Mouse (Mus musculus): ENCODE measurements around the gene Psme2.

Psme2 gene

DNA sequence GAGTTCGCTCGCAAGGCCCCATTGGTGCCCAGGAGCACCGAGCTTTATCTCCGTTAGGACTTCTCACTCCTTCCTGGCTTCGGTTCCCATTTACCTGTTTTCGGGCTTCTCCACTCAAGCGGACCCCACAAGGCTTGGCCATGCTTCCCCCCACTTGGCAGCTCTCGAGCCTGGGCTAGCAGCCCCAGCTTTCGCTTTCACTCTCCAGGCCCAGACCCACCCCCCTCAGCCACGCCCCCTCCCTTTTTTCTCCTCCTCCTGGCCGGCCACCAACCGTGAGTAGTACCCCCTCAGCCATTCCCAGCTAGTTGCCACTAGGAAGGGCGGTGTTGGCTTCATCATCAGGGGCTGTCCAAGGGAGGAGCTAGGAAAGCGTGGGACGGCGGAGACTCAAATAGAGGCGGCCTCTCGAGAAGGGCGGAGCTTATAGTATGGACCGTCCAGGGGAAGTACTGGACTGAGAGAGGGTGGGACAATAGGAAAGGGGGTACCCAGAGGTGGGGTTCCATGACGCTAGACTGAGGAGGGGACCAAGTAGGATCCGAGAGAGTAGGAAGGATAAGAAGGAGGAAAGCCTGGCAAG is at the start of gene Psme2:
Gene Psme2 (minus strand): TSS at position 366 of the 583 bp plus-strand sequence.
- peak; percentile 98 for DNase-seq (ENCODE audit: low spot score)

DNA sequence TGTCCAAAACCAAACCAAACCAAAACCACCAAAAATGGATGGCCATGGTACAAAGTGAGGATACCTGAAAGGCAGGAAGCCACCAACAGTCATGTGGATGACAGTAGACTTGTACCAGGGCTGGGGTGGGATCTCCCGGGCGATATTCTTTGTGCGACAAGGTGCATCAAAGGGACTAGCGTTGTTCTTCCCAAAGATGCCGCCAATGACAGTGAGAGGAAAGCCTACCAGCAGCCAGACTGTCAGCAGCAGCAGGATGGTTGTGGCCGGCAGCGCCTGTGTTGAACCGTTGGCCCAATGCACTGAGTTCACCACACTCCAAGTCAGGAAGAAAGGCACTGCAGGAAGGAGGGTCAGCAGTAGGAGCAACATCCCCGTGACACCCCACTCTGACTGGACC is 46.9 kb upstream of the Psme2 start, which contains the start of gene Gm49378:
Gene Gm49378 (minus strand): TSS at position 101 of the 400 bp plus-strand sequence.
- no peak for DNase-seq (ENCODE audit: low spot score)

DNA sequence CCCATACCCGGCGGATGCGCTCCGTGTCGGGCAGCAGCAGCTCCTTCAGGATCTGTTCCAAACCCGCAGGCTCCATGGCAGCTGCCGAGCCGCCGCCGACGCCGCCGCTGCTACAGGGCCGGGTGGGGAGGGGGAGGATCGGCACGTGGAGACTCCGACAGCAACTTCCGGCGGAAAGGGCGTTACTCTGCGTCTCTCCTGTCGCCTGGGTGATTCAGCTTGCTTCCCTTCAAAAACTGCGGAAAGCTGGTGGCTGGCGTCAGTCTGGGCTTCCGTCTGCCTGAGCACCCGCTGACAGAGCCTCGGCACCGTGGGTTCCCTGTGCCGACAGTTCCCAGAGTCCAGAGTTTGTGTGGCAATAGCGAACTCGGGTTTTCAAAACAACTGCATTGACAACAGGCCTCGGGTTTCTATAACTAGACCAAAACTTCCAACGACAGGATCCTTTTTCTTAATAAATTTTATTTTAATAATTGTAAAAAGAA is 44.7 kb upstream of the Psme2 start, which contains the start of gene Ipo4:
Gene Ipo4 (minus strand): TSS at position 435 of the 485 bp plus-strand sequence.
- DNase-seq (ENCODE audit: low spot score) = peak; percentile 91

DNA sequence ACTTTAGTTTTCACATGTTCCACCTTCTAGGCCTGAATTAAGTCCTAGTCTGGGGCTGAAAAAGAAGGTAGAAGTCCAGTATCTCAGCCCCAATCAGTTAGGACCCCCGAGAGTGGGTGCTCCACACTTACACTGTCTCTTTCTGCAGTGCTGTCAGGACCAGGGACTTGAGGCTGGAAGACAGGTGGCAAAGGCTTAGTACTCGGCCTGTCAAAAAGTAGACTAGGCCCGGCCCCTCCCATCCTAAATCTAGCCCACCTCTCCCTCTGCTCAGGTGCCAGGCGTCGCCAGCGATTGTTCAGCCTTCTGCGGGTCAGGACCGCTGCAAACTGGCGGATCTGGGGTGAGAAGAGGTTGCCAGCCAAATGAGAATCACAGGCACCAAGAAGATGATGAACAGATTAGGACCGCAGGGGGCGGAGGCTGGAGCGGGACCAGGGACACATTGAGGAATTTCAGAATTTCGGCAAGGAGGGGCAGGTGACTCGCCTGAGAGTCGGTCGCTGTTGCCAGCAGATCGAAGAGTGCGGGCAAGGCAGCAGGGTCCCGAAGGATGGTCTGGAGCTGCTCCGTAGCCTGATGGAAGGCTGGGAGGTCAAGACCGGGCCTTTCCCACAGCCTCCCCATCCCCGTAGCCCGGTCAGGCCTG is 44.1 kb upstream of the Psme2 start:
- DNase-seq (ENCODE audit: low spot score) = no peak

DNA sequence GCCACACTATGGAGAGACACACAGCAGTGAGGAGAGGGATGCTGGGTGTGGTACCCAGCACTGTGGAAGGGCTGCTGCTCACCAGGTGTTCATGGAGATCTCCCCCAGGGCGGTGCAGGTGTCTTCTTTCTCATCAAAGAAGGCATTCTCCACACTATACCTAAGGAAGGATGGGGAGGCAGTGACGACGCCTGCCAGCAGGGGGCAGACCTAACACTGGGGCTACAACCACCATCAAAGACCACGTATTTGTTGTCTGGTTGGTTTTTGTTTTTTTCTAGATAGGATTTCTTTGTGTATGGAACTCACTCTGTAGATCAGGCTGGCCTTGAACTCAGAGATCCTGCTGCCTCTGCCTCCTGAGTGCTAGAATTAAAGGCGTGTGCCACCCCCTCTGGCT is 38.4 kb upstream of the Psme2 start:
- DNase-seq (ENCODE audit: low spot score) = peak; percentile 51

DNA sequence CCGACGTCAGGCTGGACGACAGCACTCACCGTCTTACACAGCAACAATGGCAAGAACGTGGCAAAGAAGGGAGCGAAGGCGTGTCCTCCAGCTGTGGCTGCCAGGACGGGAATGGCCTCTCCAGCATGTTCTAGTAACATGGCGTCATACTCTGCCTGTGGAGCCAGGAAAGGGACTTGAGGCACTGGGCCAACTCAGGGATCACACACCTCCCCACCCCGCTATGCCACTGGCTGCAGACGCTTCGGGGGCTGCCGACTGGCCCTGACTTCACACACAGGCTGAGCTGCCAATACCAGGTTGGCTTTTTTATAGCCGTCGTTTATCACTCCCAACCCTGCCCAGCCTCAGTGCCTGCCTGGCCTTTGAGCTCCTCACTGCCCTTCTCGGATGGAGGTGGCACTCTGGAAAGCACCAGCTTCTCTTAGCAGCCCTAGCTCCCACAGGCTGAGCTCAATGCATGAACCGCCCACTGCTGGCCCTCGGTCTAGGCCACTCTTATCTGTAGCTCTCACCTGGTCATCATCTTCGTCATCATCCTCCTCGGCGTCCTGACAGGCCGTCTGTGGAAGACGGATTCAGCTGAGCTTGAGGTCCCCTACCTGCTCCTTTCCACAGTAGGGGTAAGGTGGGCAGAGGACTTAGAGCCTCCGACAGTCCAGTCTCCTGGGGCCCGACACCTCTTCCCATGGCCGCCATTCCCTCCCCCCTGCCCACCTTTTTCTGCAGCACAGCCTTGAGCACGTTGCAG is 37.3 kb upstream of the Psme2 start:
- DNase-seq (ENCODE audit: low spot score) = no peak

DNA sequence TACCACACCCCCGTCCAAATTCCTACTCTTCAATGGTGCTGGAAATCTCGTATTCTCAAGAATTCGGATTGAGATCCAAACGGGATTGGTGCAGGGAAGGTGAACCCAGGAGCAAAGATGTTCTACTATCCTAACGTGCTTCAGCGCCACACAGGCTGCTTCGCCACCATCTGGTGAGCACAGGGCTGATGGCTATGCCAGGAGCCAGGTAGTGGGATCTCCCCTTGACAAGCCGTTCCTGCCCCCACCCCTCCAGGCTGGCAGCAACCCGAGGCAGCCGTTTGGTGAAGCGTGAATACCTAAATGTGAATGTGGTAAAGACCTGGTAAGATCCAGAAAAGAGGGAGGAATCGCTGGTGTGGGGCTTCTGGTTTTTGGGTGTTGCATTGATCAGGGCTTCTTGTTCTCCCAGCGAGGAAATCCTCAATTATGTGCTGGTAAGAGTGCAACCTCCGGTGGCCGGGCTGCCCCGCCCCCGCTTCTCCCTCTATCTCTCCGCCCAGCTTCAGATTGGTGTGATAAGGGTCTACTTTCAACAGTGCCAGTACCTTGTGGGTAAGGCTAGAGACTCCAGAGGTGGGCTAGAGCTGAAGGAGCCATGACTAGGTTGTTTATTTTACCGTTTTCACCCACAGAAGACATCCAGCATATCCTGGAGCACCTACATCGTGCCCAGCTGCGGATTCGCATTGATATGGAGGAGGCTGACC is 27.7 kb upstream of the Psme2 start:
- DNase-seq (ENCODE audit: low spot score) = no peak

DNA sequence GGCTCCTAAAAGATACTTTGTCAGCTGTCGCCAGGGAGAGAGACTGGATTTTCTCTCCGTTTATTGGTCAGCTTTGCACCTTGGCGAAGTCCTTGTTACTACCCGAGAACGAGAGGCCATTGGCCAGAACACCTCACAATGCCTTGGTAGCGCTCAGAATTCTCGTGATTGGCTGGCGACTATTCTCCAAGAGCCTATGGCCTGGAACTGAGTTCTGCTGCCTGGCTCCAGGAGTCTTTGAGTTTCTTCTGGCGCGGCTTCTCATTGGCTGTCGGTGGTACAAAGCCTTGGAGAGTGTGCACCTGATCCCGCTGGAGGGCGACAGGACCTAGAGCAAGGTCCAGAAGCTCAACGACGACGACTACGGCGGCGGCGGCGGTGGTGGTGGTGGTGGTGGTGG is 26.9 kb upstream of the Psme2 start, which contains the start of gene Rec8:
Gene Rec8 (plus strand): TSS at position 216 of the 400 bp plus-strand sequence.
- peak; percentile 47 for DNase-seq (ENCODE audit: low spot score)

DNA sequence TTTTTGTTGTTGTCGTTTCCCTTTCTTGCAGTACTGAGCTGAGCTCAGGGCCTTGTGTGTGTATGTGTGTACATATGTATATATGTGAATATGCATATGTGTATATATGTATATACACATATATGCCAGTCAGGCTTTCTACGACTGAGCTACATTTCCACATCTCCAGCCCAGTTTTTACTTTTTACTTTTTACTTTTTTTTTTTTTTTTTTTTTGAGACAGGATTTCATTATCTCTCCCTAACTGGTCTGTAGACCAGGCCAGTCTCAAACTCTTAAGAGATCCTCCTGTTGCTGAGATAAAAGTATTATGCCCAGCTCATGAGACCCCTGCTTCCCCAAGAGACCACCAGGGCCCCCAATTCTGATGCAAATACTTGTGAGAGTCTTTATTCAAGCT is 25.9 kb upstream of the Psme2 start:
- DNase-seq (ENCODE audit: low spot score) = no peak

DNA sequence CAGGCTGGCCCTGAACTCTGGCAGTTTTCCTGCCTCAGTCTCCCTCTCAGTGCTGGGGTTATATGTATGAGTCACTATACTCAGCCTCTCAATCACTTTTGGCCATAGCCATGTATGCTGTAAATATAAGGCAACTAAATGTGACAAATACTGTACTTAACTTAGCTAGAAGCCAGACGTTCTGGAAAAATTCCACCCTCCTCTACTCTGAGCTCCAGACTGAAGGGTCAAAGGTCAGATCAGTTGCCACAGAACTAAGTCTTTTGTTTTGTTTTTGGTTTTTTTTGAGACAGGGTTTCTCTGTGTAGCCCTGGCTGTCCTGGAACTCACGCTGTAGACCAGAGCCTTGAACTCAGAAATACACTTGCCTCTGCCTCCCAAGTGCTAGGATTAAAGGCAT is 25.0 kb upstream of the Psme2 start:
- DNase-seq (ENCODE audit: low spot score) = no peak

DNA sequence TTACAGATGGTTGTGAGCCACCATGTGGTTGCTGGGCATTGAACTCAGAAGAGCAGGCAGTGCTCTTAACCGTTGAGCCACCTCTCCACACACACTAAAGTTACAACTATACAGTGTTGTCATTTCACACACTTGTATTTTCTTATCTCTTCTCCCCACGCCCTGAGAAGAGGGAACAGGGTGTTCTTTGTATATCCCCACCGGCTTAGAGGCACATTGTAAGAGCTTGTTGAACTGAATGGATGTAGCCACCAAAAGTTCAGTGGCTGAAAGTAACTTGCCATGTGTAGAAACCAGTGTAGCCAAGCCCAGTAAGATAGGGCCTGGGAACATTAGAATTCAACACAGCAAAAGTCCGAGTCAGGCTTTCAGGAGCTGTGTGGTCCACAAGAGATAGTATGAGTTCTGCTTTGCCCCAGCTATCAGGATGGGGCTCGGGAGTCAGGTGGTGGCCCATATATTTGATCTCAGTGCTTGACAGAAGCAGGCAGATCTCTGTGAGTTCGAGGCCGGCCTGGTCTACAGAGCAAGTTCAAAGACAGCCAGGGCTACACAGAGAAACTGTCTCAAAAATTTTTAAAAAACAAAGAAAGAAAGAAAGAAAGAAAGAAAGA is 23.8 kb upstream of the Psme2 start:
- no peak for DNase-seq (ENCODE audit: low spot score)

DNA sequence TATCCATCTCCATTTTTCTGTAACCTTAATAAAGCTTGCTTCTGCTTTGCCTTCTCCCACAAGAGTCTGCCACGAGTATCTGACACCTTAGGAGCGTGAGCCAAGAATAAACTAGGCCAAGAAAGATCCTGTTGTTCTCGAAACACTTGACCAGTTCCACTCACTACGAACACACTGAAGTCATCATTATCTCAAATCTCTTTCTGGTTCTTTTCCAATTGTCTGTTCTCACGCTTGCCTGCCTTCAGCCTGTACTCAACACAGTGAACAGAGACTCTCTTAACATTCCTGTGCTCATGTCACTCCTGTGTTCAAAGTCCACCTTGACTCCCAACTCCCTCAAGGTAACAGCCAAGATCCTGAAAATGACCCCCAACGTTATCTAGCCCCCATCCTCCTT is 22.4 kb upstream of the Psme2 start:
- DNase-seq (ENCODE audit: low spot score) = no peak

DNA sequence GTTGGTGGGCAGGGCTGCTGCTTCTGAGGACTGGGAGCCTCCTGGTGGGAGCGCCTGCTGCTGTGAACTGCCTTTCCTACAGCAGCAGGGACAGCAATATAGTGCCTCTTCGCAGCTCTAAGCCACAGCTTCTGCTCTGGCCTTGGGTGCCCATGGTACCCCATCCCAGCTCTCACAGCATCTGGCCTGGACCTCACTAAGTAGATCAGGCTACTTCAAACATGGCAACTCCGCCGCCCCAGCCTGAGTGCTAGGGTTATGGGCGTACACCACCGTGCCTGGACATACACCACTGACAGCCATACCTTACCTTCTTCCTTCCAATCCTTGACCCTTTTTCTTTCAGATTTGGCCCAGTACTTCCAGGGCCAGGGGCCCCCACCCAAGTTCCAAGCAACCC is 17.4 kb upstream of the Psme2 start:
- no peak for DNase-seq (ENCODE audit: low spot score)

DNA sequence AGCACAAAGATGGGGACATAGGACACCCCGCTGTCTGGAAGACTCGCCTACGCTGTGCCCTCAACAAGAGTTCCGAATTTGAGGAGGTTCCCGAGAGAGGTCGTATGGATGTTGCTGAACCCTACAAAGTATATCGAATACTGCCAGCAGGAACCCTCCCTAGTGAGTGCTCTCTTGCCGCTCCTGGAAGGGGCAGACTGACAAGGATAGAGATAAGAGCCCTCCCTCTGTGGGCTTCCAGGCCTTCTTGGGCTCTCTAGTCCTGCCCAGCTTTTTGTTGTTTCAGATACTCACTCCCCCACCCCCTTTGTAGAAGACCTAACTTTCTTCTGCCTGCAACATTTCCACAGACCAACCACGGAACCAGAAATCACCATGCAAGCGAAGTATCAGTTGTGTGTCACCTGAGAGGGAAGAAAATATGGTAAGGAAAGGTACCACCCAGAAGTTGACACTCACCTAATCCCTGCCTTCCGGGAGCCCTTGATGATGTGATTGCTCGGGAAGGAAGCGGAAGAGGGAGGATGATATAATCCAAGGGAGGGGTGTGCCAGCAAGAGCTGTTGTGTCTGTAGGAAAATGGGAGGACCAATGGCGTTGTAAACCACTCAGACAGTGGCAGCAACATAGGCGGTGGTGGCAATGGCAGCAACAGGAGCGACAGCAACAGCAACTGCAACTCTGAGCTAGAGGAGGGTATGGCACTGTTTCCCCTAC is 15.0 kb upstream of the Psme2 start:
- no peak for DNase-seq (ENCODE audit: low spot score)

DNA sequence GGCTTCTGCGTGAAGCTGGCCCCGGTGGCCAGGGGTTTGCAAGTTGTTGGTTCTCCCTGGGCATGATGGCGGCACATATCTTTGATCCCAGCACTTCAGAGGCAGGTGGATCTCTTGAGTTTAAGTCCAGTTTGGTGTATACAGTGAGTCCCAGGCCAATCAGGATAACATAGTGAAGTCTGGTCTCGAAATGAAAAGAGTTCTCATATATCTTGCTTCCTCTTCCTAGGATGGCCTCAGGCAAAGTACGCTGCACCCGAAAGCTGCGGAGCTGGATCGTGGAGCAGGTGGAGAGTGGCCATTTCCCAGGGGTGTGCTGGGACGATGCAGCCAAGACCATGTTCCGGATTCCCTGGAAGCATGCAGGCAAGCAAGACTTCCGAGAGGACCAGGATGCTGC is 13.9 kb upstream of the Psme2 start:
- DNase-seq (ENCODE audit: low spot score) = no peak

DNA sequence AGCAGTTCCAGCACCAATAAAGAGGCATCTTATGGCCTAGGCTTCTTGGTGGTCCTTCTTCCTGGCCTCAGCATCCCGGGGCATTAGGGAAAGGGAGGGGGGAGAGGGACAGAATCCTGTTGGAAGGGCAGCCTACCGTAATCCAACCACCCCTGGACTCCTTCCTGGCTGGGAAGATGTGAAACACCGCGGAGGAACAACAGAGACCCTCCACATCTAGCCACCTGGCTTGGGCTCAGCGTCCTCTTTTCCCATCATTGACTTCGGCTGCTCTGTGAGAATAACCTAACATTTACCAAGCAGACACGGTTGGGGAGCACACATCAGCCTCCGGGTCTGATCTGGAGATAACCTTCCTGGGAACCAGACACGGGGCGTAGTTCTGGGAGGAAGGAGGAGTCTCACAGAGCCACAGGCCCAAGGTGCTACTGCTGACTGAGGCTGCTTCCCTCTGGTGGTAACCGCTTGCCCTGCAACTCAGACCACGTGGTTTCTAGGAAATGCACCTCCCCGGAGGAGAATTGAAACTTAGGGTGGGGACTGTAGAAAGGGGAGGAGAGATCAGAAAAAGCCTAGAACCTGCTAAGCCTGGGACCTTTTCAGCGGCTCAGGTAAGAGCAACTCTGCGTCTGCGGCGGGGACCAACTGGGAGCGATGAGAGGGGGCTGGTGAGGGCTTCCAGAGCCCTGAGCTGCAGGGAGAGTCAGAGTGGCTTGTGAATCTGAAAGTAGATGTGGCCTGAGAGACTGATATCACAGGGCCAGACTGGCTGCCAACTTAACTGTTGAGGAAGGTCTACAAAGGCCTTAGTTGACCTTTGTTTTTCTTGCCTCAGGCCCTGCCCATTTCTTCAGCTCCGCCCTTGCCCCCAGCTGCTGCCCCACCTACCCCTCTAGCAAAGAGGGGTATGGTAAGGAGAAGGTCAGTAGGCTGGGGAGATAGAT is 13.0 kb upstream of the Psme2 start:
- DNase-seq (ENCODE audit: low spot score) = peak; percentile 97

DNA sequence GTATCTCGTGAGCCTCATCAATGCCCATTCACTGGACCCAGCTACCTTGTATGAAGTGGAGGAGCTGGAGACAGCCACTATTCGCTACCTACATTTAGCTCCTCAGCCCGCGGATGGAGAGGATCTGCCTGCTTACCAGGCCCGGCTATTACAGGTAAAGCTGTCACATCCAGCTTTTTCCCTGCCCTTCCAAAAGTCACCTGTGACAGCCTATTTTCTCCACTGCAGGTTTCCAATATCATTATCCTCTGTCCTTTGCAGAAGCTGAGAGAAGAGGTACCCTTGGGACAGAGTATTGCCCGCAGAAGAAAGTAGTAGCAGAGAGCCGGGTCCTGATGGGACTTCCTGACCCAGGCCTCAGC is 12.3 kb upstream of the Psme2 start, which contains the start of gene Irf9:
Gene Irf9 (plus strand): TSS at position 301 of the 362 bp plus-strand sequence.
- DNase-seq (ENCODE audit: low spot score) = no peak

DNA sequence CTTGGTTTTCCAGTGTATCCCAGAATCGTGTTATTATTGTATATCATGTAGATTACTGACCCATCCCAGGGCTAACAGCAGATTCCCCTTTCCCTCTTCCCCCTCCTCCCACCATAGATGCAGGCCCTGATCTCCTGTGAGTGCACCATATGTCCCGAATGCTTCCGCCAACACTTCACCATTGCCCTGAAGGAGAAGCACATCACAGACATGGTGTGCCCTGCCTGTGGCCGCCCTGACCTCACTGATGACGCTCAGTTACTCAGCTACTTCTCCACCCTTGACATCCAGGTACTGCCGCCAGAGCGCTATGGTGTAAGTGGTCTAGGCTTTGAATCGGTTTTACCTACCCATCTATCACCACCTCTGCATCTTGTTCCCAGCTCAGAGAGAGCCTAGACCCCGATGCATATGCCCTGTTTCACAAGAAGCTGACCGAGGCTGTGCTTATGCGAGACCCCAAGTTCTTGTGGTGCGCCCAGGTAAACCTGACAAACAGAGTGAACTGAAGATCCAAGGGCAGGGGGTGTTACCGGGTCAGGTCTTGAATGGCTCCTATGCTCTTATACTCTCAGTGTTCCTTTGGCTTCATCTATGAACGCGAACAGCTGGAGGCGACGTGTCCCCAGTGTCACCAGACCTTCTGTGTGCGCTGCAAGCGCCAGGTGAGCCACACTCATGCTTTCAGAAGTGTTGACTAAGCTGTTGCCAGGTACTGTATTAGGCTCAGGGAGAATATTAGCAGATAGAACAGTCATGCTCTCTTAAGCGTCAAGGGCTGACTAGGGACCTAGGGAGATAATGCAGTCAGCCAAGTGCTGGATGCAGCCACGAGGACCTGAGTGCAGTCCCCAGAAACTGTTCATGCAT is 7.8 kb upstream of the Psme2 start:
- no peak for DNase-seq (ENCODE audit: low spot score)

Measured in lung, postnatal 25 days (tissue).